ENCODE assay signal across 12 mouse cellular contexts in genomic region chr13:56226175-56226954, GRCm38 (mm10). TPM values are rescaled to one million over a fixed set of nuclear protein-coding genes. Genes with fewer than 3 reads are reported as not detected.
A peak's percentile ranks its signal among the peaks of the same experiment; 100 is the strongest.
DNase-seq lines count a peak whose midpoint lies in the region; ATAC-seq and TF ChIP-seq lines count a peak whose summit lies in the region.
"Had no signal": no experiment of that assay in that cellular context is flagged by ENCODE, and none has a peak within 500 bp of the region (broad histone marks: within the 10 kb centered on the region; RNA-seq: fewer than 3 reads in every experiment).

No protein-coding gene starts in this region.

- H3K9me3 ChIP-seq in lung, embryonic 16.5 days (ENCODE audit: control insufficient read depth, low read length): no peaks in the 10 kb centered on the region
- H3K9me3 ChIP-seq in kidney, embryonic 15.5 days (replicated peaks): no peaks in the 10 kb centered on the region

- no peak for TF ChIP-seq CTCF in cortical plate, adult 2 months (IDR thresholded peaks at IDR 0.05; ENCODE audit: extremely low read depth, insufficient read depth, low read length)

- 14% methylated on average over 10 of the region's 10 CpGs for WGBS in lung, embryonic 16.5 days
- 28% methylated on average over 10 of the region's 10 CpGs for WGBS in kidney, embryonic 15.5 days

- DNase-seq in lung, postnatal 36 days: no peak
- peak; percentile 67 to 72 for DNase-seq in layer of hippocampus, adult 8-10 months (ENCODE audit: low spot score in 2 of 2)
- DNase-seq in right cerebral cortex, postnatal 10 days (ENCODE audit: low spot score in 2 of 2): peak; percentile 82 to 84
- DNase-seq in heart, adult 9 months (ENCODE audit: low spot score in 2 of 2): no peak
- DNase-seq: kidney, adult 8-10 months; thymus, postnatal 14 days had no signal

- H3K4me1 ChIP-seq in lung, embryonic 16.5 days (replicated peaks; ENCODE audit: control insufficient read depth, insufficient read depth, low read length): peaks cover 23% of the 10 kb centered on the region
- H3K4me1 ChIP-seq in cortical plate, adult 2 months (ENCODE audit: control insufficient read depth, insufficient read depth, low read length): no peaks in the 10 kb centered on the region
- peaks cover 35% of the 10 kb centered on the region for H3K4me1 ChIP-seq in kidney, embryonic 15.5 days

- no peak overlapping the region for H3K27ac ChIP-seq in lung, embryonic 16.5 days (ENCODE audit: low read length)
- H3K27ac ChIP-seq in cortical plate, adult 2 months (ENCODE audit: insufficient read depth, low read length): peak overlapping the region; percentile 5; the same call in 1 of the 2 replicates
- no peak overlapping the region for H3K27ac ChIP-seq in kidney, embryonic 15.5 days

- no peak for TF ChIP-seq POLR2A in cortical plate, adult 2 months (IDR thresholded peaks at IDR 0.05; ENCODE audit: extremely low read depth, insufficient read depth, low read length)

- H3K9ac ChIP-seq in lung, embryonic 16.5 days (ENCODE audit: low read length): no peak overlapping the region
- no peak overlapping the region for H3K9ac ChIP-seq in kidney, embryonic 15.5 days

- no peaks in the 10 kb centered on the region for H3K36me3 ChIP-seq in lung, embryonic 16.5 days (ENCODE audit: control insufficient read depth, insufficient read depth, low read length)
- no peaks in the 10 kb centered on the region for H3K36me3 ChIP-seq in kidney, embryonic 15.5 days
- H3K36me3 ChIP-seq: G1E had no signal

- H3K27me3 ChIP-seq in lung, embryonic 16.5 days (ENCODE audit: control insufficient read depth, insufficient read depth, low read depth, low read length): peaks cover 37% of the 10 kb centered on the region
- peaks cover 90% of the 10 kb centered on the region for H3K27me3 ChIP-seq in kidney, embryonic 15.5 days

- ATAC-seq in lung, embryonic 16.5 days (ENCODE audit: low read depth): peak; percentile 58
- ATAC-seq in kidney, embryonic 15.5 days (replicated peaks; ENCODE audit: low FRiP score): no peak
- ATAC-seq in monocyte, adult 5-6 weeks (replicated peaks; ENCODE audit: insufficient number of reproducible peaks, low FRiP score, low TSS enrichment, poor library complexity, severe bottlenecking): no peak
- ATAC-seq: lung, postnatal 0 days had no signal

- no peak overlapping the region for H3K4me3 ChIP-seq in lung, embryonic 16.5 days (ENCODE audit: low read length)
- H3K4me3 ChIP-seq in cortical plate, adult 2 months (ENCODE audit: insufficient read depth, low read length): no peak overlapping the region
- H3K4me3 ChIP-seq in kidney, embryonic 15.5 days (replicated peaks): no peak overlapping the region

- H3K4me2 ChIP-seq in lung, embryonic 16.5 days (ENCODE audit: low read depth, low read length): no peak overlapping the region
- no peak overlapping the region for H3K4me2 ChIP-seq in kidney, embryonic 15.5 days

RNA-seq across cellular contexts. Expression of gene Neurog1, which starts 25.6 kb away (rescaled TPM):
- not detected in 2 replicates for polyA plus RNA-seq in lung, embryonic 16.5 days (2015; fragmentation: Nextera tagmentation; extraction: Ambion mirVana)
- polyA plus RNA-seq in cortical plate, adult 2 months (2012; rRNA removed): 0.21 and 0.23 TPM in 2 replicates
- under 1 TPM in 2 of 4 experiments, not detected in 2; 0.18 to 0.29 TPM for total RNA-seq in layer of hippocampus, adult 8-10 months (2022)
- polyA plus RNA-seq in kidney, embryonic 15.5 days (2015; fragmentation: Nextera tagmentation; extraction: Ambion mirVana): not detected in 2 replicates
- not detected in 3 replicates for total RNA-seq in monocyte, adult 5-6 weeks (2017)
- polyA plus RNA-seq: G1E; lung, postnatal 0 days had no signal

RNA-seq across cellular contexts. Expression of gene Tifab, which starts 47.7 kb away (rescaled TPM):
- polyA plus RNA-seq in lung, embryonic 16.5 days (2015; fragmentation: Nextera tagmentation; extraction: Ambion mirVana): 4.0 and 4.8 TPM in 2 replicates
- 2.4 and 2.5 TPM in 2 replicates for polyA plus RNA-seq in cortical plate, adult 2 months (2012; rRNA removed)
- total RNA-seq in layer of hippocampus, adult 8-10 months (2022): 1 to 10 TPM; 1.6 to 7.4 (median 3.9) TPM
- polyA plus RNA-seq in kidney, embryonic 15.5 days (2015; fragmentation: Nextera tagmentation; extraction: Ambion mirVana): 2.1 and 2.4 TPM in 2 replicates
- 26.6 to 48.8 TPM (median 47.3 TPM) in 3 replicates for total RNA-seq in monocyte, adult 5-6 weeks (2017)
- polyA plus RNA-seq: G1E had no signal

Comparison
In these comparisons a context has a peak if more than half of its experiments do, and no peak if none do; other contexts are left out.
1. DNase-seq: peak in layer of hippocampus, adult 8-10 months (2 of 2) and right cerebral cortex, postnatal 10 days (2 of 2); none in lung, postnatal 36 days (single experiment) and heart, adult 9 months (0 of 2).